ENCODE assay signal across 17 mouse cellular contexts in the genomic region with DNA sequence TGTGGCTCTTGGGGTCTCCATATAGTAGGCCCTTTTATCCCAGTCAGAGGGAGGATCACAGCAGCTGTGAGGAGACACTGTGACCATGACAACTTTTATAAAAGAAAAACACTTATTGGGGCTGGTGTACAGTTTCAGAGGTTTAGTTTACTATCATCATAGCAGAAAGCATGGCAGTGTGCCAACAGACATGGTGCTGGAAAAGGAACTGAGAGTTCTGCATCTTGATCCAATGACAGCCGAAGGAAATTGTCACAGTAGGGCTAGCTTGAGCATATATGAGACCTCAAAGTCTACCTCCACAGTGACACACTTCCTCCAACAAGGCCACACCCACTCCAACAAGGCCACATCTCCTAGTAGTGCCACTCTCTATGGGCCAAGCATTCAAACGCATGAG. TPM values are rescaled to one million over a fixed set of nuclear protein-coding genes. Genes with fewer than 3 reads are reported as not detected.
A peak's percentile ranks its signal among the peaks of the same experiment; 100 is the strongest.
DNase-seq lines count a peak whose midpoint lies in the region; TF ChIP-seq lines count a peak whose summit lies in the region.
"Had no signal": no experiment of that assay in that cellular context is flagged by ENCODE, and none has a peak within 500 bp of the region (broad histone marks: within the 10 kb centered on the region; RNA-seq: fewer than 3 reads in every experiment).

No protein-coding gene starts in this region.

- TF ChIP-seq EP300 in CH12.LX (IDR thresholded peaks at IDR 0.05; ENCODE audit: low read length): no peak

- no peak for TF ChIP-seq RAD21 in CH12.LX (IDR thresholded peaks at IDR 0.05; ENCODE audit: low read depth, low read length)

- no peak for TF ChIP-seq CTCF in CH12.LX (conservative IDR thresholded peaks at IDR 0.05 in 1 of 2, IDR thresholded peaks at IDR 0.05 in 1 of 2; ENCODE audit: low read depth in 2 of 2, low read length in 2 of 2)

- H3K36me3 ChIP-seq in CH12.LX (replicated peaks in 1 of 2; ENCODE audit: control insufficient read depth in 1 of 2, insufficient read depth in 1 of 2, low read length in 1 of 2): no peaks in the 10 kb centered on the region
- H3K36me3 ChIP-seq: embryonic facial prominence, embryonic 15.5 days; limb, embryonic 15.5 days; neural tube, embryonic 13.5 days had no signal

- no peak overlapping the region for H3K4me2 ChIP-seq in CH12.LX (ENCODE audit: insufficient read depth, low read depth, poor library complexity, severe bottlenecking)
- H3K4me2 ChIP-seq: embryonic facial prominence, embryonic 15.5 days; limb, embryonic 15.5 days; midbrain, embryonic 11.5 days; neural tube, embryonic 13.5 days had no signal

- peaks cover 16 to 28% of the 10 kb centered on the region in 2 experiments for H3K4me1 ChIP-seq in CH12.LX (ENCODE audit: control insufficient read depth in 1 of 2, insufficient read depth in 2 of 2)

- no peak overlapping the region for H3K9ac ChIP-seq in CH12.LX (ENCODE audit: insufficient read depth, low read depth)
- H3K9ac ChIP-seq: embryonic facial prominence, embryonic 15.5 days; forebrain, postnatal 0 days; limb, embryonic 15.5 days; neural tube, embryonic 13.5 days had no signal

- dilution Hi-C loops in CH12.LX (cut with MboI; ENCODE audit: extremely low pct_ligation_motif_present, extremely low pct_unique_long_range_greater_than_20kb, low sequenced_read_pairs): no loop called here

- no peak for TF ChIP-seq POLR2A in CH12.LX (IDR thresholded peaks at IDR 0.05; ENCODE audit: low read depth, low read length)

- no peak overlapping the region for H3K27ac ChIP-seq in CH12.LX (ENCODE audit: insufficient read depth, low read depth)
- H3K27ac ChIP-seq: embryonic facial prominence, embryonic 15.5 days; kidney, postnatal 0 days; limb, embryonic 15.5 days; neural tube, embryonic 13.5 days had no signal

- no peaks in the 10 kb centered on the region for H3K9me3 ChIP-seq in CH12.LX (replicated peaks; ENCODE audit: low read length)
- H3K9me3 ChIP-seq: embryonic facial prominence, embryonic 15.5 days; limb, embryonic 15.5 days; neural tube, embryonic 13.5 days had no signal

- peaks cover 12% of the 10 kb centered on the region for H3K27me3 ChIP-seq in CH12.LX (replicated peaks)
- H3K27me3 ChIP-seq: embryonic facial prominence, embryonic 15.5 days; limb, embryonic 15.5 days; neural tube, embryonic 13.5 days; Patski had no signal

- no peaks in the 10 kb centered on the region for H3K79me2 ChIP-seq in CH12.LX (replicated peaks; ENCODE audit: control insufficient read depth, extremely low read depth, insufficient read depth, poor library complexity, severe bottlenecking)

- DNase-seq in heart, postnatal 4 days: peak; percentile 42
- DNase-seq in heart, adult 18-20 months: no peak
- DNase-seq in 3T3-L1 (ENCODE audit: low read depth, low spot score) (peak; percentile 55), CH12.LX (ENCODE audit: extremely low read depth) (no peak)
- peak; percentile 44 for DNase-seq in lung, postnatal 14 days
- no peak for DNase-seq in cerebellum, postnatal 4 days (ENCODE audit: low spot score in 2 of 2)
- no peak for DNase-seq in ovary, postnatal 14 days (ENCODE audit: low spot score)
- DNase-seq: cerebellum, adult 11-12 months; forebrain, postnatal 0 days; kidney, adult 18-20 months; thymus, adult 18-20 months had no signal

- H3K4me3 ChIP-seq in CH12.LX (replicated peaks in 1 of 3; ENCODE audit: low read depth in 2 of 3, low read length in 2 of 3, poor library complexity in 1 of 3): no peak overlapping the region
- H3K4me3 ChIP-seq: embryonic facial prominence, embryonic 15.5 days; limb, embryonic 15.5 days; neural tube, embryonic 13.5 days had no signal

- in situ Hi-C loops in CH12.LX (cut with MboI; ENCODE audit: low pct_ligation_motif_present, low pct_unique_long_range_greater_than_20kb, low sequenced_read_pairs): no loop called here

TF ChIP-seq in CH12.LX, 34 proteins besides CTCF, POLR2A, EP300 and RAD21:
- TF ChIP-seq IRF4 (IDR thresholded peaks at IDR 0.05; ENCODE audit: low read depth, low read length): 0 out of 2 replicates have a peak, but pooled peaks have one; percentile 11
- TF ChIP-seq JUND (conservative IDR thresholded peaks at IDR 0.05; ENCODE audit: low read depth, low read length): no peak

RNA-seq across cellular contexts. Expression of a gene that starts 9.3 kb away (rescaled TPM):
- 10 to 100 TPM; 23.3 to 30.8 TPM for total RNA-seq in heart, postnatal 4 days (2021)
- total RNA-seq in heart, adult 18-20 months (2021): 10 to 100 TPM; 73.5 to 83.6 TPM
- total RNA-seq in CH12.LX (2012; rRNA removed) (not detected in 2 replicates), CH12.LX (2014; rRNA removed) (not detected in 2 replicates)
- polyA plus RNA-seq in CH12.LX (2012; ENCODE audit: insufficient read length, low read depth): not detected in 2 replicates

RNA-seq across cellular contexts. Expression of a gene that starts 50.9 kb away (rescaled TPM):
- total RNA-seq in heart, postnatal 4 days (2021): 10 to 100 TPM; 12.9 to 16.2 TPM
- total RNA-seq in heart, adult 18-20 months (2021): 10 to 100 TPM in 1 of 2 experiments, 1 to 10 TPM in 1; 8.2 to 10.3 TPM
- total RNA-seq in CH12.LX (2012; rRNA removed) (0.85 and 0.97 TPM in 2 replicates), CH12.LX (2014; rRNA removed) (1.2 and 1.4 TPM in 2 replicates)
- polyA plus RNA-seq in CH12.LX (2012; ENCODE audit: insufficient read length, low read depth): 2.3 and 3.5 TPM in 2 replicates

Comparison
In these comparisons a context has a peak if more than half of its experiments do, and no peak if none do; other contexts are left out.
1. DNase-seq: peak in heart, postnatal 4 days (single experiment), 3T3-L1 (single experiment) and lung, postnatal 14 days (single experiment); none in heart, adult 18-20 months (0 of 2), CH12.LX (single experiment), cerebellum, postnatal 4 days (0 of 2) and ovary, postnatal 14 days (single experiment).
2. RNA of a gene that starts 9.3 kb away (total RNA-seq): 73.5 to 83.6 TPM in heart, adult 18-20 months and 23.3 to 30.8 TPM in heart, postnatal 4 days; not detected in CH12.LX; every median in the first group is over 10 times any median in the second.